Mouse (Mus musculus) gastrocnemius, postnatal 4 days (tissue): ENCODE results near the gene Lyl1. TPM values are rescaled to one million over a fixed set of nuclear protein-coding genes. Genes with fewer than 3 reads are reported as not detected.
A peak's percentile ranks its signal among the peaks of the same experiment; 100 is the strongest.
"Not testable (repeated sequence)": the region's sequence is repeated elsewhere in the genome, so short reads cannot be mapped to it uniquely, and the experiment has no call there.

Experiments
- DNase-seq, 2 experiments: peaks; one replicate each; pipeline ENCODE4 v3.0.0; 2021 to 2022; ENCODE audit warnings: low spot score in 2 of 2, mixed read lengths in 2 of 2
- total RNA-seq, 2 experiments: library from RNA; stranded (reverse); gene quantifications; 2 replicates each; pipeline ENCODE4 v1.2.3; 2021

Lyl1 gene
- total RNA-seq, 2 experiments from 2014 or later, result 6.0 to 7.1 TPM

DNA sequence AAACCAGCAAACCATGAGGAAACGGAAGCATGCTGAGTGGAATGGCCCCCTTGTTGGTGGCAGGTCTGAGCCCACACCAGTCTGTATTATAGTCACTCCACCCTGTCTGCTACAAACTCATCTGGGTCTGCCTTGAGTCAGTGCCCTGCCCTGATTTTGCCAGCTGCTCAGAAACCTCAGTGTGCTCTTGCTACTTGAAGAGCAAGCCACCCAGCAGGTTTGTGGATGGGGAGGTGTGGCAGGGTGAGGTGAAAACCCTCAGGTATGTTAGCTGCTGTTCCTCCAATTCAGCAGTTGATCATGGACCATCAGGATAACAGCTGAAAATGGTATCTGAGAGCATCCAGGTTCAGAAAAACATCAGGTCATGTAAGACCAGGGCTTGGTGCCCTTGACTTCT lies 33.2 kb upstream of the Lyl1 start:
- DNase-seq, result no peak

- DNase-seq, result no peak
These were observed 32.3 kb upstream of the Lyl1 start for GRCm38 (mm10) chr8:84668731-84669485.

DNA sequence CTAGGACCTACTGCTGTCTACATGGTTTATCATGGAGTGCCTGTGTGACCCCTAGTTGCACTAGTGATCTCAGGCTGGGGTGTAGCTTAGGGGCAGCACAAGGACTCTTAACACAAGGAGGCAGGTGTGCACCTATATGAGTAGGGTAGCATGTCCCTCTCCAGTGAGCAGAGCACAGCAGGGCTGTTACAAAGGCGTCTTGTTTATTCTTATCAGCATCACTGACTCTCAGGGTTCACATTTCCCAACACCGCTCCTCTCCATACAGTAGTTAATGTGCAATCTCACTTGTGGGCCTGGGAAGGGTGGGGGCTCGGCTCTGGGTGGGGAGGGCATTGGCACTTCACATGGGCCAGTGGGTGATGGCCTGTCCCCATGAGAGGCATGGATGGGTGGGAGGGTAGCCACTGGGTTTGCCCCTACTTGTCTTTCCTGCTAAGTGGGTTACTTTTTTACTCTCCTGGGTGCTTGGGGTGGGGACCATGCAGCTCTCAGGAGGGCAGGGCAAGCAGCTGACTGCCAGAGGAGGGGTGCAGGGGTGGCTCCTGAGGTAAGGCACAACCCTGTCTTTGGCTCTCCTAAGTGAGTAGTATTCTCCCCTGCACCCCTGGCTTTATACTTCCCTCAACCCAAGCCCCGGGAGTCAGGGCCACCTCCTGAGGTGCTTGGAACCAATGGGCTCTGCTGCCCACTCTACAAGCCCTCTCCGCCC lies 30.8 kb upstream of the Lyl1 start:
- not testable (repeated sequence) for DNase-seq

DNA sequence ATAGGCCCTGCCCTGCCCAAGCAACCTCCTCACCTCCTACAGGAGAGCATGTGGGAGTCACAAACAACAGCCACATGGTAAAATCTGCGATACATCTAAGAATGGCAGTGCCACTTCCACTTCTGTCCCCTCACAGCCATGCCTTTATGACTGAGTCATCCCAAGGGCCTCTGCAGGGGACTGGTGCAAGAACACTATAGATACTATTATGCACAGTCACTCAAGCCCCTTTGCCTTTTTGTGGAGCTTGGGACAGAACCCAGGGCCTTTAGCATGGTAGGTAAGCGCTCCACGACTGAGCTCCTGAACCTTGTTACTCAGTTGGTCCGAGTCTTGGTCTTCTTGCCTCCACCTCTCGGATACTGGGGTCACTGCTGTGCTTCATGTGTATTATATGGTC lies 24.0 kb upstream of the Lyl1 start:
- DNase-seq, result no peak

DNA sequence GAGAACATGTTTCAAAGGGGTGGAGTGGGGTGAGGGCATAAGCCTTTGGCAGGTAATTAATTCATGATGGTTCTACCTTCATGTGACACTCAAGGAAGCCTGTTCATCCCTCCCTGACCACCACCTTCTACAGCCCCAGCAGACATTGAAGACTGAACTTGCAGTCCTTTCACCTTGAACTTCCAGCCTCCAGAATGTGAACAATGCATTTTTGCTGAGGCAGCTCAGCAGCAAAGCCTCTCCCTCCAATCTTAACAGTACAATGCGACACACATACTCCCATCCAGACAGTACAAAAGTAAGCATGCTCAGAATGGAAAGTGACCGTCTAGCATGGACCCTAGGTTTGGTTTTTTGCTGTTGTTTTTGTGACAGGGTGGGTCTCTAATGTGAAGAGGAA lies 19.8 kb upstream of the Lyl1 start:
- DNase-seq, result no peak

DNA sequence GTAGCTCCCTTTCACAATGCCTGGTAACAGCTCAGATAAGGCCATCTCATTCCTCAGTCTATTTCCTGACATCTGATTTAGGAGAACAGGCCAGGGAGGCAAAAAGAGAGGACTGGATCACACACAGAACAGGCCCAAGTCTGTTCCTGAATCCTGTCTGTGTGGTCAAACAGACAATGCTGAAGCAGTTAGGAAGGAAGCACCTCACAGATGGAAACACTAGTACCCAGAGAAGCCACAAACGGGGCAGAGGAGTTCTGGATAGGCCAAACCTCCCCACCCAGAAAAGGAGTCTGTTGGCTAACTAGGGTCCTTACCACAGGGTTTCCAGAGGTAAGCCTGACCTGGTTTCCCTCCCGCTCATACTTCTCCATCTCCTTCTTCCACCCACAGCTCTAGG lies 19.0 kb upstream of the Lyl1 start:
- DNase-seq, result no peak

GRCm38 (mm10) chr8:84684537-84684936 lies 16.7 kb upstream of the Lyl1 start:
- DNase-seq, result no peak

- no peak for DNase-seq
These were observed 14.9 kb upstream of the Lyl1 start, which contains the start of gene Trmt1 for GRCm38 (mm10) chr8:84686191-84687002. Trmt1 (plus strand) TSS chr8:84686307.

DNA sequence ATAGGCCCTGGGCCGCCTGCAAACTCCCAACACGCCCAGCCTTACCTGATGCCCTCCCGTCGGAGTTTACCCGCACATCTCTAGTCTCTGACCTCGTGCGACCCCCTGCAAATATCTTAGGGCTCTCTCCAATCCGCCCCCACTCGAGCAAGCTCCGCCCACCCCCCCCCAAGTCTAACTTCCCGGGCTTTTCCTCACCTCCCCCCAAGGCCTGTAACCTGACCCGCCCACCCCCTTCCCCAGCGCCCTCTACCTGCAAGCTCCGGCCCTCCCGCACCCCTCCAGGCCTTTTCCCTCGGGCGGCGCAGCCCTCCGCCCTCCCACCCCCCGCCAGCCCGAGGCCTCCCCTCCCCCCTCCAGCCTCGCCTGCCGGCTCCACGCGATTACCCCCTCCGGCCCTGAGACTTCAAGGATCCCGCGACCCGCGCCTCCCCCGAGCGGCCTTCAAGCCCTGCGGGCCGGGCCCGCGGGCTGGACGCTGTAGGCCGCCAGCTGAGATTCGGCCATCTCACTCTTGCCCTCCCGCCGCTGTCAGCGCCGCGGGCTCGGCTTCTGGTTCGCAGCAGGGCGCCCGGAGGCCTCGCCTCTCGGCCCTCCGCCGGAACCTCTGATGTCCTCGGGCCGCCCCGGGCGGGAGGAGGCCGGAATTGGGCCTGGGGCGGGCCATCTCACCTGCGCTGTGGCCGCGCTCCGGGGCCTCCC lies 14.1 kb upstream of the Lyl1 start:
- no peak for DNase-seq

DNA sequence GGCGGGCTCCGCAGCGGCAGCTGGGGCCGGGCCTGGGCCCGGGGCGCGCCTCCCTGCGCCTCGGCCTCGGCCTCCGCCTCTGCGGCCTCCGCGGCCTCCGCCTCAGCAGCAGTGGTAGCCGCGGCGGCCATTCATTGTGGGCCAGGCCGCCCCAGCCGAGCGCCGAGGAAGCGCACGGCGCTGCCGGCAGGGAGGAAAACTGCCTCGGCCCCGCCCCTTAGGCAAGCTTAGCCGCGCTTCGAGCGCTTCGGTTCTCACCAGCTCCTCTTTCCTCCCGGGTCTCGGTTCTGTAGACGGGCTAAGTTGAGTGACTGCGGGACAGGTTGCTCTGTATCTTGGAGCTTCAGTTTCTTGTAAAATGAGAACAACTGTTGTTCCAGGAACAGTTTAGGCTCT lies 13.6 kb upstream of the Lyl1 start, which contains the start of gene Nacc1:
Gene Nacc1 (minus strand): TSS at position 158 of the 396 bp plus-strand sequence.
- peak in 1 of 2 experiments; percentile 90 for DNase-seq

DNA sequence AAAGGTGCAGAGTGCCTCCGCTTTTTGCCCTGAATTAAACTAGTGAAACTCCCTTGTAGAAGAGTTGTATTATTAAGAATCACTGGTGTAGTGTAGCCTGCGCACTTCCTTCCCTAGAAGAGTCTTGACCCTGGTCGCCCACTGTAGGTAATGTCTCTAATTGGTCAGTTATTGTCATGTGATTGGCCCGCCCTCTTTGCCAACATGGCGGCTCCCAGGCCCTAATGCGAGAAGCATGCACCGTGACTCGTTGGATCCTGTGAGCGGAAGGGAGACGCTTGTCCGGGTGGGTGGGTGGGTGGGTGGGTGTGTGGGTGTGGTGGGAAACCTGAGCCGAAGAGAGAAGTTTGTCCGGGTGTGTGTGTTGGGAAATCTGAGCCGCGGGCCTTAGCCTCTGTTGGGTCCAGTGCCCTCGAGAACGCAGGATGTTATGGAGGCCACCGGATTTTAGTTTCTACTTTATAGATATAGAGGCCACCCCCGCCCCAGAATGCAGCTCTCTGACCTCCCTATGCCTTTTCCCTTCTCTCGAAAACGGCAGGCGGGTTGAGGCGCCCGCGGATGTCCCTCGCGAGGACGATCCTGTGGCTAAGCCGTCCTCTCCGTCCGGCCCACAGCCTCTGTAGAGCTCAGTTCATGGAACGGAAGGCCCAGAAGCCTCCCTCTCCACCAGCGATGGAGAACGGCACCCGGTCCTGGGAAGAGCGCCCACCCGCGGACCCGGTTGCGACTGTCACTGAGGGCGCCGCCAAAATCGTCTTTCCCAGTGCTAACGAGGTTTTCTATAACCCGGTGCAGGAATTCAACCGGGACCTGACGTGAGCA lies 12.0 kb upstream of the Lyl1 start:
- DNase-seq, result peak in 1 of 2 experiments; percentile 88

- no peak for DNase-seq
These were observed 7.9 kb upstream of the Lyl1 start for GRCm38 (mm10) chr8:84693332-84693731.

DNA sequence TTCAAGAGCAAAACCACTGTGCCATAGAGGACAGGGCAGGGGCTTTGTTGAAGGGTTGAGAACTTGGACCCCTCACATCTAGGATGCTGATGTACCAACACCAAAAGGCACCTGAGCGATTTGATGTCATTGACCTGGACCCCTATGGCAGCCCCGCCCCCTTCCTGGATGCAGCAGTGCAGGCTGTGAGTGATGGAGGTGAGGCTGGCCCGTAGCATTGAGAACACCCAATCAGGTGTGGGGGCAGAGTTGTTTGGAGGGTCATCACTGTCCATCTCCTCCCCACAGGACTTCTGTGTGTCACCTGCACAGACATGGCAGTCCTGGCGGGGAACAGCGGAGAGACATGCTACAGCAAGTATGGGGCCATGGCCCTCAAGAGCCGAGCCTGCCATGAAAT lies 6.1 kb upstream of the Lyl1 start:
- DNase-seq, result no peak

DNA sequence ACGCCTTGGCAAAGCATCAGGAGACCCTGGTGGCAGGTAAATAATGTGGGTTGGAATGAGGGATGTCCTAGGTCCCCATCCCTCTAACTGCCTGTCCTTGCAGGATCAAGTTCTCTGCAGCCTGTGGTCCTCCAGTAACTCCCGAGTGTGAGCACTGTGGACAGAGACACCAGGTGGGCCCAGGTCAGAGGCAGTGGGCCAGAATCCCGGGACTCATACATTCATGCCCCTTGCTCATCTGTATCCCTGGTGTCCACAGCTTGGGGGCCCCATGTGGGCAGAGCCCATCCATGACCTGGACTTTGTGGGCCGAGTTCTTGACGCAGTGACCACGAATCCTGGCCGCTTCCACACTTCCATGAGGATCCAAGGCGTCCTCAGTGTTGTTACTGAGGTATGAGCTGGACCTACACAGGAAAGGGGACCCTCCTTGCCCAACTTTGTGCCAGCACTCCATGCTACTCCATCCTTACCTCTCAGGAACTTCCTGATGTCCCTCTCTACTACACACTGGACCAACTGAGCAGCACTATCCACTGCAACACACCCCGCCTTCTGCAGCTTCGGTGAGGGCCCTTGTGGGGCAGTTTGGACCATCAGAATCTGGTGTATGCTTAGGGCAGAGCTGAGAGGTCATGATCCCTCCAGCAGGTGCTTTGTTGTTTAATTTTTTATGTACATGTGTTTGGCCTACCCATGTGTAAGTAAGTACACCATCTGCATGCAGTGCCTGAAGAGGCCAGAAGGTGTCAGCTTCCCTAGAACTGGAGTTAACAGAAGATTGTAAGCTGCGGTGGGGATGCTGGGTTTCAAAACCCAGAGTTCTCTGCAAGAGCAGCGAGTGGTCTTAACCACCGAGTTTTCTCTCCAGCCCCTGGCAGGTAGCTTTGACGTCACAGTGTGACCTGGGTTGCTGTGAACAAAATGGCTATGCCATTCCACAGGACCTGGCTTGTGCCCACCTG lies 3.8 kb upstream of the Lyl1 start:
- peak in 1 of 2 experiments; percentile 45 for DNase-seq

- DNase-seq, result no peak
These were observed 3.0 kb upstream of the Lyl1 start for GRCm38 (mm10) chr8:84698288-84698687.

DNA sequence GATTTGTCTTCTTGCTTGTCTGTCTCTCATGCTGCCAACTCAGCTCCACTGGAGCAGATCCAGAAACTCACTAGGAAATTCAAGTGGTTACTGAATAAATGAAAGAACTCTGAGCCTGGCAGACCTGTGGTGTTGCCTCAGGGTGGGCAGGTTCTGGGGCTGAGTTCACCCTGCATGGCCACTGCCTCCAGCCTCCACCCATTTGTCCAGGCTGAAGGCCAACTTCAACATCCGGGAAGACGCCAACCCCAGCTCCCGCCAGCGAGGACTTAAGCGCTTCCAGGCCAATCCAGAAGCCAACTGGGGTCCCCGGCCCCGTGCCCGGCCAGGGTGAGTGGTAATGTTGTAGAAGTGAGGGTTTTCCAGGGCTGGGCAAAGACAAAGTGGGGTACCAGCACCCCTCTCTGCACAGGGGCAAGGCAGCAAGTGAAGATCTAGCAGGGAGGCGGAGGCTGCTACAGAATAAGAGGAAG lies 2.3 kb upstream of the Lyl1 start:
- peak in 1 of 2 experiments; percentile 50 for DNase-seq

DNA sequence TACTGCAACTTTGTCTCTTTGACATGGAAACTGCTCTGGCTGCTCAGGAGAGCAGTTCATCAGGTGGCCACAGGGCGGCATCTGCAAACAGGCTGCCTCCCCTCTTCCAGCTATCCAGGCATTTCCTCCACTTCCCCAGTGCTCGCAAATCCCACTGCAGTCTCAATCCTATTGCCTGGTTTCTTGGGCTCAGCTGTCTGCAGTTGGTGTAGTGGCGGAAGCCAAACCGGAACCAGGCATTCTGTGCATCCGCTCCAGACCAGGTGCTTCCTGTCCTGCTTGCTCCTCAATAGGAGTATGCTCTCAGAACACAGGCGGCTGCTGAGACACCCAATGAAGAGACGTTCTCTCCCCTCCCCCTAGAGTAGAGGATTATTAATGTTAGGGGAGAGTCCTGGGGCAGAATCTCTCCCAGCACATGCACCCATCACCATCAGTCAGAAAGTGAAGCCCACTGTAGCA lies 1.4 kb upstream of the Lyl1 start:
- DNase-seq, result peak in 1 of 2 experiments; percentile 71

- DNase-seq, result no peak
These were observed 731 bp upstream of the Lyl1 start for GRCm38 (mm10) chr8:84700526-84700925.

- DNase-seq, result no peak
These were observed 1.3 kb downstream of the Lyl1 start for GRCm38 (mm10) chr8:84702561-84702960.
